Mouse (Mus musculus): ENCODE measurements around the gene Mpp4. TPM values are rescaled to one million over a fixed set of nuclear protein-coding genes. Genes with fewer than 3 reads are reported as not detected.
A peak's percentile ranks its signal among the peaks of the same experiment; 100 is the strongest.

The Mpp4 gene
- total RNA-seq (2021): 1 to 10 TPM; 1.2 to 1.9 TPM

DNA sequence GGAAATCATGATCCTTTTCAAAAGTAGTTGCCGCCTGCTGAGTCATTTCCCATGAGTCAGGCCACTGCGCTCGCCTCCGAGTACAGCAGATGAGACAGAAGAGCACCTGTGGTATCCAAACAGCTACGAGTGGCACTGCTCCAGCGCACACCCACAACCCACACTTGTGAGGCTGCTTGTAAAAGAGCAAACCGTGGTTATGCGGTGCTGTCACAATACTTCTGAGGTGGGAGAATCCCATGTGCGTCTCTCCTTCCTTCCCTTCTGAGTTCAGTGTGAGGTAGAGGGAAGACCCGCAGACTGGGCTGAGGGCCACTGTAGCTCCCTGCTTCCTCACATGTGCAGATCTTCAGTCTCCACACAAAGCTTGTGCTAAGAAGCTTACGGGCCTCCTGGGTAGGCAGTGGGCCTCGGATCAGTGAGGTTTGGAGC is at the start of gene Mpp4:
Gene Mpp4, minus strand, starts transcription at position 360 of the 432 bp plus-strand sequence.
- peak; percentile 38 to 40 for DNase-seq (ENCODE audit: extremely low spot score in 1 of 2, low spot score in 1 of 2)

GRCm38 (mm10) chr1:59212951-59213350 is 49.8 kb upstream of the Mpp4 start:
- DNase-seq (ENCODE audit: extremely low spot score in 1 of 2, low spot score in 1 of 2): no peak

GRCm38 (mm10) chr1:59212076-59212779 is 49.0 kb upstream of the Mpp4 start:
- no peak for DNase-seq (ENCODE audit: extremely low spot score in 1 of 2, low spot score in 1 of 2)

- no peak for DNase-seq (ENCODE audit: extremely low spot score in 1 of 2, low spot score in 1 of 2)
Measured at GRCm38 (mm10) chr1:59211651-59212050, 48.5 kb upstream of the Mpp4 start.

DNA sequence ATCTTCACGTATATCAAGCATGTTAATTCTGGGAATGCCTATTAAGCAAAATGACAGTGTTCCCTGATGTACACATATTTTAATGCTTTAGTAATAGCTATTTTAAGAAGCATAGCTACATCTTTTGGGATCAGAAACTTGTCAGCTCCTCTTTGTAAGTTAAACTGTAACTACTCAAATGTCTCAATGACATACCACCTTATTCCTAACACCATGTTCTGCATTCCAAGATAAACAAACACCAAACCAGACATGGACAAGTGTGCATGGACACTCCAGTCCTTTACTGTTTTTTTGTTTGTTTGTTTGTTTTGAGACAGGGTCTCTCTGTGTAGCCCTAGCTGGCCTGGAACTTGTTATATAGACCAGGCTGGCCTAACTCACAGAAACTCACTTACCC is 45.1 kb upstream of the Mpp4 start:
- DNase-seq (ENCODE audit: extremely low spot score in 1 of 2, low spot score in 1 of 2): no peak

GRCm38 (mm10) chr1:59204489-59204888 is 41.3 kb upstream of the Mpp4 start:
- DNase-seq (ENCODE audit: extremely low spot score in 1 of 2, low spot score in 1 of 2): no peak

GRCm38 (mm10) chr1:59202367-59202766 is 39.2 kb upstream of the Mpp4 start:
- no peak for DNase-seq (ENCODE audit: extremely low spot score in 1 of 2, low spot score in 1 of 2)

DNA sequence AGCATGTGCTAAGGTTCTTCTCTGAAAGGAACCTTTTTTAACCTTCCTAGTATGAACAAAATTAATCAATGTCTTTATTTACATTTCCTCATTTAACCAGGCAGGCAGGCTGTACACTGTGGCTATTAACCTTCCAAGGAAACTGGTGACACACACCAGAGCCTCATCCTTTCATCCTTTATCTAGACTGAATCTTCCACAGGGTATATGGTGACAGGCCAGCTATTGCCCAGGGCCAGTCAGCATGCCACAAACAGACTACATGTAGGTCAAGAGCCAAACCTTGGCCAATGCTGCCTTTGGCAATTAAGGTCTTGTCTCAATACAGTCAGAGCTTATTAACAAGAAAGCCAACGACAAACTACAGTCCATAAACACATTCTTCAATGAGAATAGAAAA is 38.4 kb upstream of the Mpp4 start:
- DNase-seq (ENCODE audit: extremely low spot score in 1 of 2, low spot score in 1 of 2): no peak

GRCm38 (mm10) chr1:59200960-59201359 is 37.8 kb upstream of the Mpp4 start:
- no peak for DNase-seq (ENCODE audit: extremely low spot score in 1 of 2, low spot score in 1 of 2)

- DNase-seq (ENCODE audit: extremely low spot score in 1 of 2, low spot score in 1 of 2): no peak
Measured at GRCm38 (mm10) chr1:59194979-59195378, 31.8 kb upstream of the Mpp4 start.

- peak in 1 of 2 experiments; percentile 12 for DNase-seq (ENCODE audit: extremely low spot score in 1 of 2, low spot score in 1 of 2)
Measured at GRCm38 (mm10) chr1:59187786-59188185, 24.6 kb upstream of the Mpp4 start.

- no peak for DNase-seq (ENCODE audit: extremely low spot score in 1 of 2, low spot score in 1 of 2)
Measured at GRCm38 (mm10) chr1:59186317-59186716, 23.1 kb upstream of the Mpp4 start.

- DNase-seq (ENCODE audit: extremely low spot score in 1 of 2, low spot score in 1 of 2): no peak
Measured at GRCm38 (mm10) chr1:59185410-59185809, 22.2 kb upstream of the Mpp4 start.

- no peak for DNase-seq (ENCODE audit: extremely low spot score in 1 of 2, low spot score in 1 of 2)
Measured at GRCm38 (mm10) chr1:59183045-59183444, 19.9 kb upstream of the Mpp4 start.

DNA sequence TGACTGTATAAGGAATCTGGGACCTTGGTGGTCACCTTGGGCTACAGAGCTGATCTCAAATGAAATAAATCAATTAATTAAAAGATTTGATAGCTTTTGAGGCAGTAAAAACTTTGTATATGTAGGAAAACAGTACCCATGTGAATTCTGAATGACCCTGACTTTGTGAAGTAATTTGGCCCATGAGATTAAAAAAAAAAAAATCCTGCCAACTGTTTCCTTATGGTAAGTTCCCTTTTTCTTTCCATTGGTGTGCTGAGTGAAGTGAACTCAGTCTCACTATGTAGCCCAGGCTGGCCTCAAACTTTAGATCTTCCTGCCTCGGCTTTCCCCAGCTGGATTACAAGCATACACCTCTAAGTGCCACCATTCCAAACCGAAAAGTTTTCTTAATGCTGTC is 19.2 kb upstream of the Mpp4 start:
- DNase-seq (ENCODE audit: extremely low spot score in 1 of 2, low spot score in 1 of 2): no peak

DNA sequence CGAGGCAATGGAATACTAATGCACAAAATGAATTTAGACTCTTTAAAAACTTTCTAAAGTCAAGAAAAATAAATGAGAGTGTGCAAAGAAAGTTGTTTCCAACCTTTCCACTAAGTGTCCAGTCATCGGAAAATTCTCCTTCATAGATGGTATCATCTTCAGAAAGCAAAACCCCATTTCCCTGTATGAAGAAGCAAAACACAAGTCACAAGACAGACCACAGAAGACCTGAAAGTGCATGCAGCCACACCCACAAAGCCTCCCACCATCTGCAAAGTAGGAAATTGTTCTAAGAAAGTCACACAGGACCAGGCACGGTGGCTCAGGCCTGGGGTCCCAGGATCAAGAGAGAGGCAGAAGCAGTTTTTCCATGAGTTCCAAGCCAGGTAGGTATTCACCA is 16.8 kb upstream of the Mpp4 start:
- DNase-seq (ENCODE audit: extremely low spot score in 1 of 2, low spot score in 1 of 2): no peak

DNA sequence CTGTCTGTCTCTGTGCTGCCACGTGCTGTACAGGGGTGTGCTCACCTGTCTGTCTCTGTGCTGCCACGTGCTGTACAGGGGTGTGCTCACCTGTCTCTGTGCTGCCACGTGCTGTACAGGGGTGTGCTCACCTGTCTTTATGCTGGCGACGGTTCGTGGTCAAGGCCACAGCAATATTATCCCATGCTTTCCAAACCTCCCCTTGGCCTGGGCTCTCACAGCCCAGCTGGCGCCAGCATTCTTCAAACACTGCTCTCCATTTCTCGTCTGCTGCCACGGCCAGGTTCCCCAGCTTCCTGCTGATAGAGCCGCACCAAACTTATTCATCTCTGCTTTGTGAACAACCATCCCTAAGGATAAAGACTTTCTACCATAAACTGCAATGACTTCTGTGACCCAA is 15.2 kb upstream of the Mpp4 start:
- DNase-seq (ENCODE audit: extremely low spot score in 1 of 2, low spot score in 1 of 2): no peak

GRCm38 (mm10) chr1:59174514-59175373 is 11.6 kb upstream of the Mpp4 start:
- no peak for DNase-seq (ENCODE audit: extremely low spot score in 1 of 2, low spot score in 1 of 2)

GRCm38 (mm10) chr1:59173023-59173422 is 9.8 kb upstream of the Mpp4 start:
- no peak for DNase-seq (ENCODE audit: extremely low spot score in 1 of 2, low spot score in 1 of 2)

GRCm38 (mm10) chr1:59171875-59172274 is 8.7 kb upstream of the Mpp4 start:
- DNase-seq (ENCODE audit: extremely low spot score in 1 of 2, low spot score in 1 of 2): no peak

GRCm38 (mm10) chr1:59170290-59170689 is 7.1 kb upstream of the Mpp4 start:
- DNase-seq (ENCODE audit: extremely low spot score in 1 of 2, low spot score in 1 of 2): no peak

GRCm38 (mm10) chr1:59169586-59169985 is 6.4 kb upstream of the Mpp4 start:
- no peak for DNase-seq (ENCODE audit: extremely low spot score in 1 of 2, low spot score in 1 of 2)
